Mouse (Mus musculus) liver, adult (tissue): ENCODE data around the gene Smg6.

Experiments used
- GATA4 ChIP-seq: IDR thresholded peaks from 2 replicates; pipeline ENCODE4 v1.6.1; 2014; ENCODE audit warnings: mild to moderate bottlenecking, low read length; ENCODE audit not compliant: insufficient replicate concordance

Gene Smg6

DNA sequence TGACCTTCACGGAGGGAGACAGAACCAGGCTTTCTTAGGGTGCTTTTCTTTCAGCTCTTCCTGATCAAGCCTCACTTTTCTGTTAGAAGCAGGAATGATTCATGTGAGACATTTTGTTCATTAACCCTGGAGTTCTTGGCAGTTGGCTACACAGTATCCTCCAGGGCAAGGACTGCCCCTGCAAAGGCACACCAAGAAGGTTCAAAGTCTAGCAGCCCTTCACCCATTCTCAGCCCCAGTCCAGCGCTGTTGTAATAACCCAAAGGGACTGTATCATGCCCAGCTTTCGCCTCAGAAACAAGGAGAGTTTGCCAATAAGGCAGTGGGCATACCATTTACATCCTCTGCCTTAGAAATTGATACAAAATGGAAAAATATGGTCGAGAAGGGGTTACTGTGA is 209.7 kb downstream of the Smg6 start:
- no peak for TF ChIP-seq GATA4

- TF ChIP-seq GATA4: no peak; the same call in 1 of the 2 replicates
Measured at GRCm38 (mm10) chr11:75136666-75137398, 211.2 kb downstream of the Smg6 start.

GRCm38 (mm10) chr11:75139122-75139963 is 213.7 kb downstream of the Smg6 start:
- 0 out of 2 replicates have a peak, but pooled peaks have one; percentile 20 for TF ChIP-seq GATA4

DNA sequence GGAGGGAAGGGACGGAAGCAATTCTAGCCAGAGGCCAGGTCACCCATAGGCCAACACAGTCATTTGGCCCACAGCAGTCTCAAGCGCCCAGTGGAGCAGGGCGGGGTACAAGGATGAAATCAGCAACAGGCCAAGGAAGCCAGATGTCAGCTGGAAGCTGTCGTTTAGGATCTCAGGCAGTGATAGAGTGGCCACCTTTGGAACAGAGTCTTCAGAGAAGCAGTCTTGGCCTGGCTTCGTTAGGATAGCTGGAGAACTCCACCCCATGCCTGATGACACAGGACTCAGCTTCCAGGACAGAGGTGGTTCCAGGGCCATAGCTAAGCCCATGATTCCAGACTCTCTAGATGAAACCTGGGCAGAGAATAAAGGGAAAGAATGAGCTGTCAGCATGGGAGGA is 214.8 kb downstream of the Smg6 start:
- no peak for TF ChIP-seq GATA4

GRCm38 (mm10) chr11:75141038-75141437 is 215.4 kb downstream of the Smg6 start:
- no peak for TF ChIP-seq GATA4

- no peak for TF ChIP-seq GATA4
Measured at GRCm38 (mm10) chr11:75141913-75142312, 216.3 kb downstream of the Smg6 start.

DNA sequence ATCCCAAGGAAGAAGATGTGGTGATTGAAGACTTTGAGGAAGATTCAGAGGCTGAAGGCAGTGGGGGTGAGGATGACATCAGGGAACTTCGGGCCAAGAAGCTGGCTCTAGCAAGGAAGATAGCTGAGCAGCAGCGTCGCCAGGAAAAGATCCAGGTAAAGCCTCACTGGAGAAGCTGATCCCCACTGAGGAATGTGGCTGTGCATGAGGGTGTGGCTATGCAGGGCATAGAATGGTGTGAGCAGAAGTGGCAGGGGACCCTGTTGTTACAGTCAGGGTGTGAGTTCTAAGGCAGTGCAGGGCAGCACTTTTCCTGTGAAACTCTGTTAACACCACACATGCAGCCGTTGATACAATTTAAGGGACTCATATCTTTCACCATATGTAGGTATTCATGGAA is 217.1 kb downstream of the Smg6 start:
- no peak for TF ChIP-seq GATA4

GRCm38 (mm10) chr11:75145841-75146240 is 220.2 kb downstream of the Smg6 start:
- no peak for TF ChIP-seq GATA4

DNA sequence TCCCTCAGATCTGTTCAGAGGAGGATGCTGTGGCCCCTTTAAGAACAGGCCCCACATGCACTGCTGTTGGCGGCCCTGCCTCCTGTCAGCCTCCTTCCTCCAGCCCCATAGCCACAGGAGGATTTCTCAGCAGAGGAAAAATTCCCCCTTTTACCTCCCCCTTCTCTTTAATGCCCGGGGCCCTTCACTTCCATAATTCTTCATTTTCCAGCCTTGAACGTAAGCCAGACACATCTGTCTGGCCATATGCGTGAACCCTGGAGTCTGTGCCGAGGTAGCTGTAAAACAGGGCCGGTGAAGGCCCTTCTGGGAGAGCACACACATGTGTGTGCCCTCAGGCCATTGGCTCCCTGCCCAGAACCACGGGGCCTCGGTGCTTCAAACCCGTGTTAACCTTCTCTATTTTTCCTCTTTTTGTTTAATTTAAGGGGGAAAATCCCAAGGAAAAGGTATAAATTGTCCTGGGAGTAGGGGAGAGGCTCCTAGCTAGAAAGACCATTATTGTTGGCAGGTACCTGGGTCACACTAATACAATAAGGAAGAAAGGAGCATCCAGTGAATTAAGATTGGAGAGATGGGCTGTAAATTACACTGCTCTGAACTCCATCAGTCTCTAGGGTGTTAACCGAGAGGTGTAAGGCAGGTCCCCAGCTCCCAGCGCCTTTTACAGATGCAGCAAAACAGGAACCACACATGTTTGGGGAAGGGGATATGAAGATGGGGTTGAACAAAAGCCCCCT is 221.7 kb downstream of the Smg6 start:
- TF ChIP-seq GATA4: no peak

DNA sequence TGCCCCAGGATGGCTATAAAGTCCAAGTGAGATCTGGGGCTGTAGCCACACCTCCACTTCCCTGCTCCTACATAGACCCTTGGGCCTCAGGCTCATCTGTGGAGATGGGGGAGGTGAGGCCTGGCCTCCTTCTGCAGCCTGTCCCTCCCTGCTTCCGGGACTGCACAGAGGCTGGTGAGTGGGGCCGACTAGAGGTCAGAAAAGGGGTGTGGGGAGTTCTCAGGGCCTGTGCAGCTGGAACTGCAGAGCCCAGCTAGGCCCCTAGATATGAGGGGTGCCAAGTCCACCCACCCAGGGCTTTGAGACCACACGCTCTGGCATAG is 222.2 kb downstream of the Smg6 start:
- no peak for TF ChIP-seq GATA4

- TF ChIP-seq GATA4: no peak
Measured at GRCm38 (mm10) chr11:75148332-75149035, 222.9 kb downstream of the Smg6 start.

DNA sequence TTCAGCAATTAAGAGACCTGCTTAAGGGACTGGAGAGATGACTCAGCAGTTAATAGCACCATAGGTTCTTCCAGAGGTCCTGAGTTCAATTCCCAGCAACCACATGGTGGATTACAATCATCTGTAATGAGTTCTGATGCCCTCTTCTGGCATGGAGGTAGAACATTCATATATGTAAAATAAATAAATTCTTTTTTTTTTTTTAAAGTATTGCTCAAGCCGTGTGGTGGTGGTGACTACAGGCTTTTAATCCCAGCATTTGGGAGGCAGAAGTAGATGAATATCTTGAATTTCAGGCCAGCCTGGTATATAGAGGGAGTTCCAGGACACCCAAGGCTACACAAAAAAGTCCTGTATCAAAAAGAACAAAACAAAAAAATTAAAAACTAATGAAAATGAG is 224.7 kb downstream of the Smg6 start:
- no peak for TF ChIP-seq GATA4

- TF ChIP-seq GATA4: peak; percentile 49; the same call in 1 of the 2 replicates
Measured at GRCm38 (mm10) chr11:75152603-75153557, 227.3 kb downstream of the Smg6 start.

GRCm38 (mm10) chr11:75154053-75154585 is 228.5 kb downstream of the Smg6 start:
- no peak for TF ChIP-seq GATA4
